Mouse (Mus musculus) stomach, embryonic 16.5 days (tissue): ENCODE results near the gene Eme2. TPM values are rescaled to one million over a fixed set of nuclear protein-coding genes. Genes with fewer than 3 reads are reported as not detected.

Experiments
- ATAC-seq: fragments of 200-750 bp; cut with Nextera tagmentation; 2 replicates; pipeline ENCODE4 v1.8.0; 2017; ENCODE audit warnings: moderate number of reproducible peaks, moderate TSS enrichment; ENCODE audit not compliant: insufficient read depth, low FRiP score
- H3K27ac ChIP-seq: fragments of 300-500 bp; sonication (generic); 2 replicates; pipeline ENCODE4 v1.5.1; 2014; ENCODE audit warnings: low read length
- H3K27me3 ChIP-seq: fragments of 300-500 bp; sonication (generic); 2 replicates; pipeline ENCODE4 v1.6.1; 2014; ENCODE audit warnings: low read length, control low read depth, mixed read lengths; ENCODE audit not compliant: control insufficient read depth, insufficient read depth
- H3K36me3 ChIP-seq: fragments of 300-500 bp; sonication (generic); 2 replicates; pipeline ENCODE4 v1.6.1; 2014; ENCODE audit warnings: low read length; ENCODE audit not compliant: control insufficient read depth, insufficient read depth
- H3K4me1 ChIP-seq: fragments of 300-500 bp; sonication (generic); 2 replicates; pipeline ENCODE4 v1.6.1; 2014; ENCODE audit warnings: low read length, control low read depth, mixed read lengths; ENCODE audit not compliant: control insufficient read depth, insufficient read depth
- H3K4me2 ChIP-seq: fragments of 300-500 bp; sonication (generic); 2 replicates; pipeline ENCODE4 v1.6.1; 2014; ENCODE audit warnings: low read depth, low read length, mixed read lengths
- H3K4me3 ChIP-seq: fragments of 300-500 bp; sonication (generic); replicated peaks from 2 replicates; pipeline ENCODE4 v1.5.1; 2014; ENCODE audit warnings: mild to moderate bottlenecking, low read length
- H3K9ac ChIP-seq: fragments of 300-500 bp; sonication (generic); 2 replicates; pipeline ENCODE4 v1.6.1; 2014; ENCODE audit warnings: low read length
- H3K9me3 ChIP-seq: fragments of 300-500 bp; sonication (generic); replicated peaks from 2 replicates; pipeline ENCODE4 v1.6.1; 2016; ENCODE audit warnings: low read length, control low read depth; ENCODE audit not compliant: control insufficient read depth
- WGBS: fragments of 180-500 bp; shearing (Covaris S2); extraction: QIAGEN DNeasy Blood & Tissue Kit; methylation state at CpG from one replicate; pipeline ENCODE4 v1.1.7; 2014; 5-methylcytosine and 5-hydroxymethylcytosine counted together
- polyA plus RNA-seq: library from polyadenylated mRNA; unstranded; fragments of >200 nt; fragmentation: Nextera tagmentation; extraction: Ambion mirVana; gene quantifications from 2 replicates; pipeline ENCODE4 v1.2.1, GENCODE M21; 2015

Eme2 gene
- polyA plus RNA-seq, 1 experiment from 2014 or later = 32.3 TPM

DNA sequence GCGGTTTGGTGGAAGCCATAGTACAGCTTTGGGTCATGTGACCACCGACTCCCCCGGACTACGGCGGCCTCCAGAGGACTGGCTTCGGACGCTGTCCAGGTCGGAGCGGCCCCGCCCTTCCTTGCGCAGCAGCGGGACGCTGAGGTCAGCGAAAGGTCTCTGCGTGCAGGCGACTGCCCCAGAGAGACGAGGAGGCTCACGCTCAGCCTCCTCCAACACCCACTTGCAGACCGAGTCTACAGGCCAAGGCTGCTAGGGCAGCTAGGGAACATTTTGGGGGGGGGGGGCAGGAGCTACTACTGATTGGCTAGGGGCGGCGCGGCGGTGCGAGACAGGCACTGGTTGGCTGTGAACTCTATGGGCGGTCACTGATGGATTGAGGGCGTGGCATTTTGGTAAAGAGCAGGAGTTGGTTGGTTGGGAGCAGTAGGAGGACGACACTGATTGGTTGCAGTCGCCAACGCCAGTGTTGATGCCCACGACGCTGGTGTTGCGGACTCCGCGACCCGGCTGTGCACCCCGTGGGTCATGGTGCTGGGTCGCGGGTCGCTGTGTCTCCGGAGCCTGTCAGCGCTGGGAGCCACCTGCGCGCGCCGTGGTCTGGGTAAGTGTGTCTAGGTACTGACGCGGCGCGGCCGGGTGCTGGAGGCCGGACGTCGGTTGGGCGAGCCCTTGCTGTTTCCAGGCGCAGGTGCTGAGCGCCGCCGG, 44.7 kb downstream of the Eme2 start, which contains the start of gene Fahd1:
TSS of gene Fahd1 (minus strand) at position 300 of the 708 bp plus-strand sequence.
- Histone ChIP-seq H3K36me3 (no peaks in the 10 kb centered on the region), H3K27me3 (no peaks in the 10 kb centered on the region), H3K4me2 (peak within 1 kb of the TSS; percentile 83), H3K27ac (peak within 1 kb of the TSS; percentile 97), H3K4me3 (peak within 1 kb of the TSS; percentile 95), H3K9me3 (no peaks in the 10 kb centered on the region), H3K4me1 (peaks cover 18% of the 10 kb centered on the region), H3K9ac (peak within 1 kb of the TSS; percentile 82)
- WGBS = under 1% methylated on average over 58 of the region's 58 CpGs
- ATAC-seq = peak; percentile 99

DNA sequence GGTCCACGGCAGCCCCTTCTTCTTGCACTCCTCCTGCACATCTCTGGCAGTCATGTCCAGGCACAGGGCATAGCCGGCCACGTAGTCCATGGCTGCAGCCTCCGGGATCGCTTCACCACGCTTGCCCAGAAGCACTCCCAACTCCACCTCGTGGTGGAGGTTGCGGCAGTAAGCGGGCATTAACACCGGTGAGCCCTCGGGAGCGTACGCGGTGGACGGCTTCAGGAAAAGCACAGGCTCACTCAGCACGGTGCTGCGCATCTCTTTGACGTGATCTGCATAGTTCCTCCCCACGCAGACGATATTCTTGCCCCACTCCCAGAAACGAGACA, 45.2 kb downstream of the Eme2 start:
- Histone ChIP-seq H3K36me3 (no peaks in the 10 kb centered on the region), H3K27me3 (no peaks in the 10 kb centered on the region), H3K9ac (peak overlapping the region; percentile 82), H3K4me1 (peaks cover 18% of the 10 kb centered on the region), H3K9me3 (no peaks in the 10 kb centered on the region), H3K27ac (peak overlapping the region; percentile 97), H3K4me3 (peak overlapping the region; percentile 95), H3K4me2 (peak overlapping the region; percentile 68)
- ATAC-seq = peak; percentile 42
- WGBS = 0% methylated on average over 21 of the region's 21 CpGs

DNA sequence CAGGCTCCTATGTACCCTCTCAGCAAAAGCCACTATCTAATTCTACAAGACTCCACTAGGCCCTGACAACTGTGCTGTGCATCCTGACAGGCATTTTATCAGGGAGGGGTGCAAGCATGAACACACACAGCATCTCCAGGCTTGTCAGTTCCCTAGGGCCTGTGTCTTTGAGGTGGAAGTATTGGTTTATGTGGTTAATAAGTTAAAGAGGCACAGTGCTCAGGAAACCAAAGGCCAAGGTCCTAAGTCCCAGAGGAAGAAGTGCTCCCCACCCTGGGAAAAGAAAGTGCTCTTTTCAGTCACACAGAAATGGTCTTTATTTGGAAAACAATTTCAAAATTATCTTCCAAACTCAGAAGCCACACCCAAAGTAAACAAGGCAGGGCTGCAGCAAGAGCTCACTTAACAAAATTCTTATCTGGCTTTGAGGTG, 46.3 kb downstream of the Eme2 start:
- Histone ChIP-seq H3K36me3 (no peaks in the 10 kb centered on the region), H3K4me3 (peak overlapping the region; percentile 21), H3K4me1 (peaks cover 18% of the 10 kb centered on the region), H3K4me2 (peak overlapping the region; percentile 68), H3K27ac (peak overlapping the region; percentile 5), H3K9ac (peak overlapping the region; percentile 48; the same call in 1 of the 2 replicates), H3K9me3 (no peaks in the 10 kb centered on the region), H3K27me3 (no peaks in the 10 kb centered on the region)
- no peak for ATAC-seq

DNA sequence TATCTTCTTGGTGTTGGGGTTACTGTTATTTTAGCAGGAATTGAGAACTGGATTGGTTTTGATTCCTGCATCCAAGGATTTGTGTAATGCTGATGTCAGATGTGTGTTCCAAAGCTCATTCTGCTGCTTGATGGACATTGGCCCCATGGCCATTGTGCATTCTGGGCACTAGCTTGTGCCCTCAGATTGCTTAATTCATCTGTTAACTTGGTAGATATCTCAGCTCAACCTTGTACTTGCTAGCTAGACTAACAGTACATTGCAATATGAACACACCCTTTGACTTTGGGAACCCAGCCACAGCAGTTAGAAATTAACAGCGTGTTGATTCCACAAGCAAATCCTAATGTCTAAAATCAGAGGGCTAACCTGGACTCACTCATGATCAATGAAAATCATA, 47.5 kb downstream of the Eme2 start:
- Histone ChIP-seq H3K4me1 (peaks cover 18% of the 10 kb centered on the region), H3K36me3 (no peaks in the 10 kb centered on the region), H3K4me2 (no peak overlapping the region), H3K9me3 (no peaks in the 10 kb centered on the region), H3K27me3 (no peaks in the 10 kb centered on the region), H3K27ac (no peak overlapping the region), H3K9ac (no peak overlapping the region), H3K4me3 (no peak overlapping the region)
- ATAC-seq = no peak
- WGBS = 96% methylated on average over 1 of the region's 1 CpGs

DNA sequence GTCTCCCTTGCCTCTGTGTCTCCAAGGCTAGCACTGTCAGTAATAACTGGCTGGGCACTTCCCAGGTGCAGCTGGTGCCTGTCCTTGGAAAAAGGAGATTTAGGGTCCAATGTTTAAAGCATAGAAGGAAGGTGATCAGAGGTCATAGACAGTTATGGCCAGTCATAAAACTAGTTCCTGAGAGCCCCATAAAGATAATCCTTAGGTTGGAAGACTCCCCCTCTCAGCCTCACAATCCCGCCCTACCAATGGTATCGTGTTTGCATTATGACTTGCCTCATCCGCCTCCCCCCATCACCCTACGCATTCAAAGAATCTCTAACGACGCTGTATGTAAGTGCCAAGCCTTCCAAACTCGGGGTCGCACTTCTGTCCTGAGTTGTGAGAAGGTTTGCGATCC, 50.4 kb downstream of the Eme2 start:
- 52% methylated on average over 9 of the region's 9 CpGs for WGBS
- ATAC-seq = no peak
- H3K9ac ChIP-seq = no peak overlapping the region

DNA sequence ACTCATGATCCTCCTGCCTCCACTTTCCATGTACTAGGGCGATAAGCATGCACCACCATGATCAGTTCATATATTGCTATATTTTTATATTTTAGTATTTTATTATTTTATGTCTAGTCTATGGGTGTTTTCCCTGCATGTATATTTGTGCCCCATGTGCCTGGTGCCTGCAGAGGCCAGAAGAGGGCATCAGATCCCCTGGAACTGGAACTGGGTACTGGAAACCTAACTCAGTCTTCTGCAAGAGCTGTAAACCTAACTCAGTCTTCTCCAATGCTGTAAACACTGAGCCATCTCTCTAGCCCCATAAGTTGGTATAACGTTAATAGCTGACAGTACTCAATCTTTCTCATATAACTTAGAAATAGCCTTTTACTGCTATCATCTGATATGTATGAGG, 52.3 kb downstream of the Eme2 start:
- no peak for ATAC-seq
- WGBS = 47% methylated on average over 2 of the region's 2 CpGs
- H3K36me3 ChIP-seq = no peaks in the 10 kb centered on the region

More for the DNA sequence above, 50.4 kb downstream of the Eme2 start:
- Histone ChIP-seq H3K27me3 (no peaks in the 10 kb centered on the region), H3K4me3 (no peak overlapping the region), H3K9me3 (no peaks in the 10 kb centered on the region), H3K4me2 (no peak overlapping the region), H3K36me3 (no peaks in the 10 kb centered on the region), H3K4me1 (peaks cover 9% of the 10 kb centered on the region), H3K27ac (no peak overlapping the region)

DNA sequence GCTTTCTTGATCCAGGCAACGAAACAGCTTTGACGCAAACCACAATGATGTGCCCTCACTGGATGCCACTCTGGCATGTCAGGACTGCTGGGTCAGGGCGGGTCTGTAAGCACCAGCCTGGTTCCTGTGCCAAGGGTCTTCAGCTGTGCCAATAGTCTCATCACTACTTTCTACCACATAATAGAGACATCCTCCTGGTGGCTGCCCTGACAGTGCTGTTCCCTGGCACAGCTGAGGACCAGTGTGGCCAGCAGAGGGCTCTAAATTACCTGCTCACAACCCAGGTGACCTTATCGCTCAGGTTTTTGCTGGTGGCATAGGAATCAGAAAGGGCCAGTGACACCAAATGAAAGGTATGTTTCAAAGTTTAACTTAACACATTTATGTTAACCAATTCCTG, 53.8 kb downstream of the Eme2 start:
- Histone ChIP-seq H3K27ac (peak overlapping the region; percentile 69; the same call in 1 of the 2 replicates), H3K36me3 (no peaks in the 10 kb centered on the region), H3K4me3 (no peak overlapping the region), H3K27me3 (no peaks in the 10 kb centered on the region), H3K9me3 (no peaks in the 10 kb centered on the region), H3K4me2 (no peak overlapping the region), H3K9ac (no peak overlapping the region), H3K4me1 (no peaks in the 10 kb centered on the region)
- no peak; the same call in 1 of the 2 replicates for ATAC-seq
- 49% methylated on average over 4 of the region's 4 CpGs for WGBS

More for the DNA sequence above, 52.3 kb downstream of the Eme2 start:
- H3K9me3 ChIP-seq = no peaks in the 10 kb centered on the region
- H3K4me1 ChIP-seq = no peaks in the 10 kb centered on the region
- H3K27me3 ChIP-seq = no peaks in the 10 kb centered on the region
- H3K4me2 ChIP-seq = no peak overlapping the region
- no peak overlapping the region for H3K9ac ChIP-seq
- H3K27ac ChIP-seq = no peak overlapping the region
- no peak overlapping the region for H3K4me3 ChIP-seq

DNA sequence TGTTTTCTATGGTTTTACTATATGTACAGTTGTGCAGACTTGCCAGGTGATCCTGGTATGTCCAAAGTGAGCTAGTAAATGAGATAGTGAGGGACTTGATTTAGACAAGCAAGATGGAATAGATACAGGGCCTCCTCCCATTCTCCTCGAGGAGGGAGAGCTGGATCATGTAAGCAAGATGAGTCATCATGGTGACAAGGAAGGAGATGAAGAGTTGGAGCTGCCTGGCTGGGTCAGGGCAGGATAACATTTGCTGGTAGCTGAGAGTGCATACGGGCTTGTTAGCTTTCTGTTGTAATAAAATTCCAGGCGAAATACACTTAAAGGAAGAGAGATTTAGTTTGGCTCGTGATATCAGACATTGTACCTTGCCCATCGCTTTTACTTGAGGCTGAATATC, 54.5 kb downstream of the Eme2 start:
- Histone ChIP-seq H3K4me1 (no peaks in the 10 kb centered on the region), H3K36me3 (no peaks in the 10 kb centered on the region), H3K9me3 (no peaks in the 10 kb centered on the region), H3K9ac (no peak overlapping the region), H3K4me3 (peak overlapping the region; percentile 9; the same call in 1 of the 2 replicates), H3K27ac (peak overlapping the region; percentile 80), H3K4me2 (no peak overlapping the region; the same call in 1 of the 2 replicates), H3K27me3 (no peaks in the 10 kb centered on the region)
- ATAC-seq = no peak
- 49% methylated on average over 5 of the region's 5 CpGs for WGBS

DNA sequence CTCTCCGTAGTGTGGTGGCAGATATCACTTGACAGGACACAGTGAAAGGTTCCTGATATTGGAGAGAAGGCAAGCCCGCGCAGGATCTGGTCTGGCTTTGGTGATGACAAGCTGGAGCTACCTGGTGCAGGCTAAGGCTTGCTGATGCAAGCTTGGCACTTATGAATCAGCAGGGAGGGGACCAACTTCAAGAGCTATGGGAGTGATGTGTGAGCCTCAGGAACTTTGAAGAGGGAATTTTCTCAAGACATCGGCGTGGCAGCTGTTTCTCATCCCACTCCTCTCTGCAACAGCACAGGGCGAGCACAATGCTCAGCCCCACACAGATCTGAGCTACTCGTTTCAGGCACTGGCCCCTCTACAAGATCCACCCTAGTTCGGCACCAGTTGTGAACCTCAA, 55.0 kb downstream of the Eme2 start, which contains the start of gene Hagh:
TSS of gene Hagh (plus strand) at position 302 of the 400 bp plus-strand sequence.
- no peaks in the 10 kb centered on the region for H3K4me1 ChIP-seq
- H3K36me3 ChIP-seq = no peaks in the 10 kb centered on the region
- H3K27ac ChIP-seq = peak within 1 kb of the TSS; percentile 80
- no peaks in the 10 kb centered on the region for H3K9me3 ChIP-seq
- ATAC-seq = no peak
- 57% methylated on average over 8 of the region's 8 CpGs for WGBS
- peak within 1 kb of the TSS; percentile 9; the same call in 1 of the 2 replicates for H3K4me3 ChIP-seq
- H3K4me2 ChIP-seq = no peak within 1 kb of the TSS; the same call in 1 of the 2 replicates
- H3K27me3 ChIP-seq = no peaks in the 10 kb centered on the region
- no peak within 1 kb of the TSS for H3K9ac ChIP-seq
